Mouse (Mus musculus) hindbrain, embryonic 13.5 days (tissue): ENCODE results near the gene Gm5168. TPM values are rescaled to one million over a fixed set of nuclear protein-coding genes. Genes with fewer than 3 reads are reported as not detected.
"Not testable (repeated sequence)": the region's sequence is repeated elsewhere in the genome, so short reads cannot be mapped to it uniquely, and the experiment has no call there.

Experiments
- ATAC-seq: fragments of 200-750 bp; cut with Nextera tagmentation; 2 replicates; pipeline ENCODE4 v1.8.0; 2017; ENCODE audit warnings: moderate TSS enrichment; ENCODE audit not compliant: low FRiP score
- H3K27ac ChIP-seq: fragments of 300-500 bp; sonication (generic); 2 replicates; pipeline ENCODE4 v1.5.1; 2015; ENCODE audit warnings: inconsistent platforms, mild to moderate bottlenecking, moderate library complexity
- H3K27me3 ChIP-seq: fragments of 300-500 bp; sonication (generic); 2 replicates; pipeline ENCODE4 v1.6.1; 2015; ENCODE audit warnings: mild to moderate bottlenecking, inconsistent platforms
- H3K36me3 ChIP-seq: fragments of 300-500 bp; sonication (generic); 2 replicates; pipeline ENCODE4 v1.6.1; 2015; ENCODE audit warnings: mild to moderate bottlenecking, inconsistent platforms
- H3K4me1 ChIP-seq: fragments of 300-500 bp; sonication (generic); replicated peaks from 2 replicates; pipeline ENCODE4 v1.6.1; 2015; ENCODE audit warnings: inconsistent platforms
- H3K4me2 ChIP-seq: fragments of 300-500 bp; sonication (generic); 2 replicates; pipeline ENCODE4 v1.6.1; 2015; ENCODE audit warnings: inconsistent platforms, mild to moderate bottlenecking, moderate library complexity
- H3K4me3 ChIP-seq: fragments of 300-500 bp; sonication (generic); 2 replicates; pipeline ENCODE4 v1.5.1; 2015; ENCODE audit warnings: mild to moderate bottlenecking, inconsistent platforms
- H3K9ac ChIP-seq: fragments of 300-500 bp; sonication (generic); 2 replicates; pipeline ENCODE4 v1.6.1; 2015; ENCODE audit warnings: mild to moderate bottlenecking, inconsistent platforms
- H3K9me3 ChIP-seq: fragments of 300-500 bp; sonication (generic); 2 replicates; pipeline ENCODE4 v1.6.1; 2016; ENCODE audit warnings: inconsistent platforms
- WGBS: fragments of 180-500 bp; shearing (Covaris S2); methylation state at CpG from one replicate; pipeline ENCODE4 v1.1.7; 2015; 5-methylcytosine and 5-hydroxymethylcytosine counted together
- polyA plus RNA-seq: library from polyadenylated mRNA; unstranded; fragments of >200 nt; fragmentation: Nextera tagmentation; extraction: Ambion mirVana; gene quantifications from 2 replicates; pipeline ENCODE4 v1.2.1, GENCODE M21; 2015

Gm5168 gene
- not detected in 2 replicates for polyA plus RNA-seq

- H3K36me3 ChIP-seq, H3K9me3 ChIP-seq, H3K27me3 ChIP-seq, H3K4me3 ChIP-seq, H3K4me1 ChIP-seq, H3K9ac ChIP-seq, H3K4me2 ChIP-seq, H3K27ac ChIP-seq, ATAC-seq: not testable (repeated sequence)
- WGBS, result no CpG with 5 or more reads among the region's 3 CpGs
Measured at GRCm38 (mm10) chrX:26050941-26051340, at the start of gene Gm5168. Gene Gm5168, minus strand, starts transcription at chrX:26051041.

Other genes with a start within 250 kb of the Gm5168 start
- not detected in 2 replicates for gene Gm2012, start 180.3 kb upstream of the Gm5168 start, polyA plus RNA-seq